Mouse (Mus musculus): Measurements from ENCODE around the gene 9530077C05Rik. TPM values are rescaled to one million over a fixed set of nuclear protein-coding genes. Genes with fewer than 3 reads are reported as not detected.
"Not testable (repeated sequence)": the region's sequence is repeated elsewhere in the genome, so short reads cannot be mapped to it uniquely, and the experiment has no call there.

Gene 9530077C05Rik
- polyA plus RNA-seq, 1 experiment from 2014 or later, result 16.2 TPM

DNA sequence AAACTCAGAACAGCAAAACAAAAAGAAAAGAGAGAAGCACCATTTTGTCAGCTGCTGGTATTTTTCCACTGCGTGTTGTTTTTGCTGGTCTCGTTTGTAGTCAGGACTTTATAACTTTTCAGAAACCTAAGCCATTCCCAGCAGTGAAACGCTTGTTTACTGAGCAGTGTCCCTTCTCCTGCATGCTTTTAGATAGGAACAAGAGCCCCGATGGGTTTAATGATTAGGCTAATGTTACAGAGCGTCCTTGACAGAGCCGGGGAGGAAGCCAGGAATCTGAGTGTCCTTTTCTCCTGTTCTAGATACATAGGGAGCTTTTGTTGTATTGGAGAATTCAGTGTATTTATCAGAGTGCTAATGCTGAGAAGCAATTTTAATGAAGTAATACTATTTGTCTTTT, 6.2 kb downstream of the 9530077C05Rik start:
- DNase-seq (ENCODE audit: low spot score), result no peak

GRCm38 (mm10) chr9:22419877-22420276, 8.6 kb downstream of the 9530077C05Rik start:
- DNase-seq (ENCODE audit: low spot score), result no peak

GRCm38 (mm10) chr9:22420491-22420890, 9.2 kb downstream of the 9530077C05Rik start:
- DNase-seq (ENCODE audit: low spot score), result no peak

DNA sequence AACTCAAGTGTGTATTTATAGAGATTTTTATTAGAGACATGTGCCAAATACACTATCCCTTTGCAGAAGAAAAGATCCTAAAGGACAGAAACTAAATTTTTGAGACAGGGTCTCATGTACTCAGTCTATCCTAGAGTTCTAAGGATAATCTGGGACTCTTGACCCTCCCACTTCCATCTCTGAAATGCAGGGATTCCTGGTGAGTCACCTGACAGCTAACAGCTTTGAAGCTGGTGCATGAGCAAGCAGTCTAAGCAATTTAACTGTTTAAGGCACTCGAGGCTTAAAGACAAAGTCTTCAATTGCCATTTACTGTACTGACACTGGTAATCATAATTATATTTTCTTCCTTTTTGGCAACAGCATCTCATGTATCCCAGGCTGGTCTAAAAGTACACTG, 11.2 kb downstream of the 9530077C05Rik start:
- DNase-seq (ENCODE audit: low spot score), result no peak

- DNase-seq (ENCODE audit: low spot score), result no peak
Measured at GRCm38 (mm10) chr9:22423507-22423906, 12.2 kb downstream of the 9530077C05Rik start.

DNA sequence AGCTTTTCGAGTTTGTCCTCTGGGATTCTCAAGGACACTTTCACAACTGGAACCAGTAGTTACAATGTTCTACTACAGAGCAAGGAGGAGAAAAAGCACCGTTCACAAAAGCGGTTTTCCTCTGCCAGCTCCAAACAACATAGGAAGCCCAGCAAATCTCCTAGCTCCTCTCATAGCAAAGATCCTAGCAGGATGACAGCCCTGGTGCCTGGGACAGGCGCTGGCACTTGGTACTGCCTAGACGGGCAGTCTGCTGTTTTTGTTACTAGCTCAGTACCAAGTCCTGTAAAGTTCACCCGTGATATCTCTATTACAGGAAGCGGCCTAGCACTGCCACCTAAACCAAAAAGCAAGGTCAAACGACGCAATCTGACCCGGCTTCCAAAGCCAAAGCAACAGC, 12.9 kb downstream of the 9530077C05Rik start:
- DNase-seq (ENCODE audit: low spot score), result no peak

- DNase-seq (ENCODE audit: low spot score), result no peak
Measured at GRCm38 (mm10) chr9:22424719-22425118, 13.4 kb downstream of the 9530077C05Rik start.

GRCm38 (mm10) chr9:22428028-22428665, 16.8 kb downstream of the 9530077C05Rik start:
- no peak for DNase-seq (ENCODE audit: low spot score)

- no peak for DNase-seq (ENCODE audit: low spot score)
Measured at GRCm38 (mm10) chr9:22428666-22429410, 17.5 kb downstream of the 9530077C05Rik start.

DNA sequence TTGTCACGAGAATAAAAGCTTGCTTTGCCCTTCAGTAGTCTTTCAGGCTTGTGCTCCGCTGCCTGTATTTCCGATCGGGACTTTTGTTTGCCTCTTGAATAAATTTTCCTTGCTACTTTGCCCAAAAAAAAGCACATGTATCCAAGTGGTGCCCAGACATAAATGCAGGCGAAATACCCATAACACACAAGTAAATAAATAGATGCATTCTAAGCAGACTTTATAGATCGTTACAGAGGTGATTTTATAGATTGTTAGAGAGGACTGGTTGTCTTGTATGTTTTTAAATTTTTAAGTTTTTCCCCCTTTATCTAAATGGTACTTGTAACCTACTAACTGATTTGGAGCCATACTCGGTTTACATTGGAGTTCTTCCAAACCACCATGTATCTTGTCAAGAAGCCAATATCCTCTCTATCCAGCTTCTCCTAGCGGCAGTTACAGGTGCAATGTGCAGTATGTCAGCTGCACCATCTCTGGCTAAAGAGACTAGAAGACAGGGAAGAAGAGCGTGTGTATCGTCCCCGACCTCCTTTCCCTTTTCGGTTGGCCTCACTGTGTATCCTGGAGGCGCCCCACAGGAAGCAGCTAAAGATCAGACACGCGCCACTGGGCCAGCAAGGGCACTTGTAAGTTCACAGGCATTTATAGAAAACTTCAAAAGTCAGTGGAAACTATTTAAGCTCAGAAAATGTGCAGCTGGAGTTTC, 18.4 kb downstream of the 9530077C05Rik start:
- peak; percentile 75 for DNase-seq (ENCODE audit: low spot score)

DNA sequence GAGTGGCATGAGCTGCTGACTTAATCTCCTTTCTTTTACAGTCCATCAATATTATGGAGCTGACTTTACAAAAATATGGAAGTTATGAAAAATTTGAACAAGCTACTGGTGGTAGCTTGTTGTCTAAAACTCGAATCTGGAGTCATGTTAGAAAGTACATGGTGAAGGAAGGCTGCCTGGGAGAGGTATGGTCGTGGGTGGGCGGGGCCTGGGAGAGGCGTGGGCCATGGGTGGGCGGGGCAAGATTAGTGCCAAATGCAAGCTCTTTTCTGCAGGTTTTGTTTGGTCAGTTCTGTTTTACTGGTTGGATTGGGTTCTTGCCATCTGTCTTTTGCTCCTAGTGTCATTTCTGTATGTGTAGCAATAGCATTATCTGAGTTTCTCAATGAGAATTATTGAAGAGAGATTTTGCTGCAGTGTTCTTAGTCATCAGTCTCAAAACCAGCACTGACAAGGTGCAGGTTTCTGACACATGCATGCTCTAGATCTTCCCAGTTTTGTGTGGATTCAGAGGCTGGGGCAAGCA, 19.1 kb downstream of the 9530077C05Rik start:
- peak; percentile 55 for DNase-seq (ENCODE audit: low spot score)

- DNase-seq (ENCODE audit: low spot score), result no peak
Measured at GRCm38 (mm10) chr9:22433221-22433620, 21.9 kb downstream of the 9530077C05Rik start.

DNA sequence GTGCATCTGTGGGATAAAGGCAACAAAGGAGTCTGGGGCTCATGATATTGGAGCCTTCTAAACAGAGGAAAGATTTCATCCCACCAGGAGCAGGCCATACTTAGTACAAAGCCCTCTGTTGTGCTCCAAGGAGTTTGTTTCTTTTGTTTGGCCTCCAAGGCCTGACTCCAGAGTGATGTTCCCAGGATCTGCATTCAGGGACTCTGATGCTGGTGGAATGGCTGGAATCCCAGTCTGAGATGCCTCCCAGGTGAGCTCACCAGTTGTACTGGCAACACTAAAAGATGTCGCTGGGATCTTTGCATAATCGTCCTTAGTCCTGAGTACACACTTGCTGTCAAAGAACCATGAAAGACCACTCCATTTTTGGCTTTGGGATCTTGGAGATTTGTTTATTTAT, 22.8 kb downstream of the 9530077C05Rik start:
- no peak for DNase-seq (ENCODE audit: low spot score)

GRCm38 (mm10) chr9:22438826-22439225, 27.5 kb downstream of the 9530077C05Rik start:
- no peak for DNase-seq (ENCODE audit: low spot score)

DNA sequence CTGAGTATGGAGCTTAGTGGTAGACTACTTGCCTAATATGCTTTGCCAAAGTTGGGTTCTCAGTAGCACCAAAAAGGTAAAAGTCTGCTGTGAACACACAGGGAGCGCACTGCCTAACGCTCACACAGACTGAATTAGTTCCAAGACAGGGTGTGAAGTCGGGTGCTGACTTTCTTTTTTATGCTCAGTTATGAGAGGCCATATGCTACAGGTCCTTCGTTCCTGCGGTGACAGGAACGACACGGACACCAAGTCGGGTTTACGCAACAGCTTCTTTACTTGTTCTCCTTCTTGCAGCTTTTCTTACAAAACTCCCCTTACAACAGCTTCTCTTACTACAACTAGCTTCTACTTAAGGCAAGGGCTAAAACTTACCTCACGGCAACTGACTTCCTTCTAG, 31.8 kb downstream of the 9530077C05Rik start:
- no peak for DNase-seq (ENCODE audit: low spot score)

DNA sequence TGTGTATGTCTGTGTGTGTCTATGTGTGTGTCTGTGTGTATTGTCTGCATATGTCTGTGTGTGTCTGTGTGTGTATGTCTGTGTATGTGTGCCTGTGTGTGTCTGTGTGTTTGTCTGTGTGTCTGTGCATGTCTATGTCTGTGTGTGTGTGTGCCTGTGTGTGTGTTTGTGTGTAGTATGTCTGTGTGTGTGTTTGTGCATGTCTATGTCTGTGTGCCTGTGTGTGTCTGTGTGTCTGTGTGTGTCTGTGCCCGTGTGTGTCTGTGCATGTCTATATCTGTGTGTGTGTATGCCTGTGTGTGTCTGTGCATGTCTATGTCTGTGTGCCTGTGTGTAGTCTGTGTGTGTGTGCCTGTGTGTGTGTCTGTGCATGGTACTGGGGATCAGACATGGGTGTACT, 33.8 kb downstream of the 9530077C05Rik start:
- no peak for DNase-seq (ENCODE audit: low spot score)

GRCm38 (mm10) chr9:22447213-22447612, 35.9 kb downstream of the 9530077C05Rik start:
- no peak for DNase-seq (ENCODE audit: low spot score)

DNA sequence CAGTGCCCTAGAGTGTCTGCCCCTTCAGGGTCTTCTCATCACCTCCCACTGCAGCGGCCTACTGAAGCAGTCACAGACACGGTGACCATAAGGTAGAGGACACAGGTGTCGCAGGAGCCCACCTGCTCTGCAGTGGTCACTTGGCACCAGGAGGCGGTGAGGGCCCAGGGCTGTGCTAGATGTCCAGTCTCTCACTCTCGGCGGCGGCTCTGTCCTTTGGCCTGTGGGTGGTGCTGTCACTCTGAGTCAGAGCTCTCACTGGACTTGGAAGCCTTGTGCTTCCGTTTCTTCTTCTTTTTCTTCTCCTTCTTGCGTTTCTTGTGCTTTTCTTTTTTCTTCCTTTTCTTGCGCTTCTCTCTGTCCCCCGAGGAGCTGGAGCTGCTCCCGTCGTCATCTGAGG, 37.1 kb downstream of the 9530077C05Rik start:
- no peak for DNase-seq (ENCODE audit: low spot score)

- DNase-seq (ENCODE audit: low spot score), result no peak
Measured at GRCm38 (mm10) chr9:22449209-22449608, 37.9 kb downstream of the 9530077C05Rik start.

GRCm38 (mm10) chr9:22452697-22453096, 41.4 kb downstream of the 9530077C05Rik start:
- no peak for DNase-seq (ENCODE audit: low spot score)

- no peak for DNase-seq (ENCODE audit: low spot score)
Measured at GRCm38 (mm10) chr9:22453501-22453924, 42.2 kb downstream of the 9530077C05Rik start.

DNA sequence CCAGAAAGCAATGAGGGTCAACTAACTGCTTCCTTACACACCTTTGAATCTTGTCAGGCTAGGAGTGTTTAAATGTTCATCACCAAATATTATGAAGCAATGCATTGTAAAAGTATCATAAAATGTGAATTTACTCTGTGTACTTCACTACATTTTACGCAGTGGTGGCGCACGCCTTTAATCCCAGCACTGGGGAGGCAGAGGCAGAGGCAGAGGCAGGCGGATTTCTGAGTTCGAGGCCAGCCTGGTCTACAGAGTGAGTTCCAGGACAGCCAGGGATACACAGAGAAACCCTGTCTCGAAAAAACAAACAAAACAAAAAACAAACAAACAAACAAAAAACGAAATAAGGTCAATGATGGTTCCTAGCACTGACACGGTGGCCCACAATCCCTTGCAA, 42.7 kb downstream of the 9530077C05Rik start, which contains the start of gene Gm17545:
Gm17545 (plus strand) TSS at position 301 of the 400 bp plus-strand sequence.
- not testable (repeated sequence) for DNase-seq (ENCODE audit: low spot score)
